Mouse (Mus musculus) heart, embryonic 14.5 days (tissue): ENCODE results near the gene Slc9b1. TPM values are rescaled to one million over a fixed set of nuclear protein-coding genes. Genes with fewer than 3 reads are reported as not detected.

Experiments
- ATAC-seq: fragments of 200-750 bp; cut with Nextera tagmentation; 2 replicates; pipeline ENCODE4 v1.8.0; 2017; ENCODE audit warnings: low read depth, moderate TSS enrichment; ENCODE audit not compliant: insufficient number of reproducible peaks, insufficient read depth, low FRiP score
- H3K27ac ChIP-seq, 2 experiments: fragments of 200-500 bp in 1 of 2; fragments of 300-500 bp in 1 of 2; sonication (generic) in 1 of 2; replicated peaks in 1 of 2; 2 replicates each; pipeline ENCODE4 v1.5.1; 2012 to 2014; ENCODE audit warnings: low read depth in 2 of 2, low read length in 2 of 2, control low read depth in 1 of 2, mild to moderate bottlenecking in 1 of 2, mixed read lengths in 1 of 2; ENCODE audit not compliant: control insufficient read depth in 1 of 2, insufficient read depth in 1 of 2
- H3K27me3 ChIP-seq: fragments of 300-500 bp; sonication (generic); 2 replicates; pipeline ENCODE4 v1.6.1; 2014; ENCODE audit warnings: mild to moderate bottlenecking, low read length, control low read depth; ENCODE audit not compliant: control insufficient read depth, insufficient read depth
- H3K36me3 ChIP-seq: fragments of 300-500 bp; sonication (generic); 2 replicates; pipeline ENCODE4 v1.6.1; 2014; ENCODE audit warnings: mild to moderate bottlenecking, control low read depth, low read length, mixed read lengths; ENCODE audit not compliant: control insufficient read depth, insufficient read depth
- H3K4me1 ChIP-seq, 2 experiments: fragments of 200-500 bp in 1 of 2; fragments of 300-500 bp in 1 of 2; sonication (generic) in 1 of 2; 2 replicates each; pipeline ENCODE4 v1.6.1; 2012 to 2014; ENCODE audit warnings: low read length in 2 of 2, control low read depth in 1 of 2, mixed read lengths in 1 of 2; ENCODE audit not compliant: control insufficient read depth in 2 of 2, insufficient read depth in 2 of 2
- H3K4me2 ChIP-seq: fragments of 300-500 bp; sonication (generic); 2 replicates; pipeline ENCODE4 v1.6.1; 2014; ENCODE audit warnings: mild to moderate bottlenecking, low read length
- H3K4me3 ChIP-seq, 2 experiments: fragments of 200-500 bp in 1 of 2; fragments of 300-500 bp in 1 of 2; sonication (generic) in 1 of 2; 2 replicates each; pipeline ENCODE4 v1.5.1; 2012 to 2014; ENCODE audit warnings: low read length in 2 of 2, mild to moderate bottlenecking in 2 of 2, control low read depth in 1 of 2, low read depth in 1 of 2, moderate library complexity in 1 of 2; ENCODE audit not compliant: control insufficient read depth in 1 of 2, insufficient read depth in 1 of 2
- H3K9ac ChIP-seq: fragments of 300-500 bp; sonication (generic); 2 replicates; pipeline ENCODE4 v1.6.1; 2014; ENCODE audit warnings: mild to moderate bottlenecking, low read length
- H3K9me3 ChIP-seq: fragments of 300-500 bp; sonication (generic); 2 replicates; pipeline ENCODE4 v1.6.1; 2016; ENCODE audit warnings: low read length, control low read depth; ENCODE audit not compliant: control insufficient read depth
- WGBS: fragments of 180-500 bp; shearing (Covaris S2); extraction: QIAGEN DNeasy Blood & Tissue Kit; methylation state at CpG from one replicate; pipeline ENCODE4 v1.1.7; 2014; 5-methylcytosine and 5-hydroxymethylcytosine counted together
- polyA plus RNA-seq: library from polyadenylated mRNA; unstranded; fragments of >200 nt; fragmentation: Nextera tagmentation; extraction: Ambion mirVana; gene quantifications from 2 replicates; pipeline ENCODE4 v1.2.1, GENCODE M21; 2014

The Slc9b1 gene
- polyA plus RNA-seq, 1 experiment from 2014 or later = not detected

- H3K9ac ChIP-seq = 0 out of 2 replicates have a peak overlapping the region, but pooled peaks have one; percentile 11
- H3K9me3 ChIP-seq = no peaks in the 10 kb centered on the region
- H3K4me3 ChIP-seq = no peak overlapping the region
- ATAC-seq = no peak
- peaks cover 5% of the 10 kb centered on the region for H3K36me3 ChIP-seq
- peaks cover 0 to 11% of the 10 kb centered on the region in 2 experiments; a peak in 2 of 4 replicates for H3K4me1 ChIP-seq
- H3K4me2 ChIP-seq = no peak overlapping the region
- no peaks in the 10 kb centered on the region for H3K27me3 ChIP-seq
- no peak overlapping the region for H3K27ac ChIP-seq
Observed at GRCm38 (mm10) chr3:135421310-135421594, 73.4 kb downstream of the Slc9b1 start.

DNA sequence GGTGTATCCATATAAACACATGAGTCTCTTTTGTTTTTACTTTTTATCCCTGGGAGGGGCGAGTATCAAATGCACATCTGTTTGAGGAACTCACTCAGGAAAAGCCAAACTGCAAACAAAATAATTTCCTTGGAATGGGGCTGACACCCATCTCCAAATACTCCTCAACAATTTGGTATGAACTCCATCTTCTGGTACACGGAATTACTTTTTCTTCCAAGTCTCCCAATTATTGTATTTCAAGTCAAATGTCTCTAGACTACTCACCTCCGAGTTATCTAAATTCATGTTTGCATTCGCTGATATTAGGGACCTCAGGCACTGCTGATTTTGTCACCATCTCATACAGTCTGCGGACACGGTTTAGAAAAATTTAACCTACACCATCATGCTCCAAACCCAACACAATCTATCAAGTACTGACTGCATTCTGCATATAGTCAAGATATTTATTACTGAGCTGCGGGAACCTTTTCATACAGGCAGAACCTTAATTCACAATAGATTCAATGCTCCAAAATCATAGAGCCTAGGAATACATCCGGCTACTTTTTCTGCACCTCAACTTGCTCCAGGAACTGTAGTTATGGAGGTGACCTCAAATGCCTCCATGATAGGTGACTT is 74.5 kb downstream of the Slc9b1 start:
- no peak for ATAC-seq
- Histone ChIP-seq H3K4me1 (peaks cover 0 to 11% of the 10 kb centered on the region in 2 experiments; a peak in 2 of 4 replicates), H3K27ac (peak overlapping the region; percentile 92 to 95), H3K9ac (peak overlapping the region; percentile 76), H3K27me3 (no peaks in the 10 kb centered on the region), H3K4me3 (peak overlapping the region; percentile 64 to 67), H3K9me3 (no peaks in the 10 kb centered on the region), H3K36me3 (no peaks in the 10 kb centered on the region), H3K4me2 (peak overlapping the region; percentile 72)
- WGBS = 21% methylated on average over 8 of the region's 8 CpGs

DNA sequence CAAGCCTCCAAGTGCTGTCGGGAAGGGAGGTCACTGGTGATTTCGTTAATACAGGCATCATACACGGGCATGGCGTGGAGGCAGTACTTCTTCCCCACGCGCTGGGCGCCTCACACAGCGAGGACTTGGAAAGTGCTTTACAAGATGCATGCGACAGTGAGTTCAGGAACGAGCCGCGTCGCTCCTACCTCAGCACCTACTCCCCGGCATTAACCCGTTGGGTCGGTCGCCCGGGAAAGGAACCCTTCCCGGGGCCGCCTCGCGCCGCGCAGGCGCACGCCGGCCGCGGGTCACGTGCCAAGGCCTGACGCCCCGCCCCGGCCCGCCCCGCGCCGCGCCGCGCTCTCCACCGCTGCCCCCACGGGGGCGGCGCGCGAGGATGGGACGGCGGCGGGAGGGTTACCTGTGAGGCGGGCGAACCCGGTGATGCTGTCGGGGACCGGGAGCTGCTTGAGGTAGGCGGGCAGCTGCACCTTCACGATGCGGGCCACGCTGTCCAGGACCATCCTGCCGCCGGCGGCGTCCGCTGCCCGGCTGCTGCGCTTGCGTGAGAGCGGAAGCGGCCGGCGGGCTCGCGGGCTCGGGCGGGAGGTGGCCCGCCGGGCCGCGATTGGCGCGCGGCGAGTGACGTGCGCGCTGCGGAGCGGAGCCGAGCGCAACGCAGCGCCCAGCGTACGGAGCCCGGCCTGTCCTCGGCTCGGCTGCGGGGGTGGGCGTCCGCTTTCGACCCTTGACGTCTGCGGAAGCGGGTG is 75.2 kb downstream of the Slc9b1 start:
- H3K4me1 ChIP-seq = peaks cover 0 to 11% of the 10 kb centered on the region in 2 experiments; a peak in 2 of 4 replicates
- H3K4me2 ChIP-seq = peak overlapping the region; percentile 72
- peak overlapping the region; percentile 76 for H3K9ac ChIP-seq
- no peaks in the 10 kb centered on the region for H3K36me3 ChIP-seq
- peak overlapping the region; percentile 92 to 95 for H3K27ac ChIP-seq
- peak; percentile 98 for ATAC-seq
- WGBS = under 1% methylated on average over 84 of the region's 103 CpGs
- H3K27me3 ChIP-seq = no peaks in the 10 kb centered on the region
- H3K9me3 ChIP-seq = no peaks in the 10 kb centered on the region
- peak overlapping the region; percentile 64 to 67 for H3K4me3 ChIP-seq

DNA sequence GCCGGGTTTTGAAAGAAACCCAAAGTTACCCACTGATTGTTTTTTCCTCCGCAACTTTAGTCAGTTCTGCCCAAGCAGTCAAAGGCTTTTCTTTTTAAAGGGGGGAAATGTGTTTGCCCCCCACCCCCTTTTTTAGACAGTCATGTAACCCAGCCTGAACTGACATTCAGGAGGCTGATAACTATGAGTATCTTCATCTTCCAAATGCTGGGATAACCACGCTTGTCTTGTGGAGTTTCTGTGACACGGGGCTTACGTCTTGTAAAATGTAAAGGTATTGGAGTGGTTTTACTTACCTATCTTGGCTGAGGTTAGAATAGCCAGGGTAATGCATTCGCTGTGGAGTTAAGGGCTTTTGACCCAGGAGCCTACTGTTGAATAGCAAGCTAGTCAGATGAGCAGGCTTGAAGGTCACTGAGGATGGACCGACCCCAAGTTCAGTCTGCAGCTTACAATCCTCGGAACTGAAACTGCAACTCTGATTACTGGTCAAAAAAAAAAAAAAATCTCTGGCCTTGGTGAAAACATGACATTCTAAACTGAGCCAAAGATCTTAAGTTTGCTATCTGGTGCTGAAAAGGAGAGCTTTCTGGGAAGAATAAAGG is 75.9 kb downstream of the Slc9b1 start, which contains the start of gene Cisd2:
Cisd2 (minus strand) TSS at position 318 of the 605 bp plus-strand sequence.
- Histone ChIP-seq H3K4me3 (peak within 1 kb of the TSS; percentile 64 to 67), H3K27me3 (no peaks in the 10 kb centered on the region), H3K4me1 (peaks cover 0 to 11% of the 10 kb centered on the region in 2 experiments; a peak in 2 of 4 replicates), H3K27ac (peak within 1 kb of the TSS; percentile 92 to 95), H3K9ac (peak within 1 kb of the TSS; percentile 76), H3K9me3 (no peaks in the 10 kb centered on the region), H3K36me3 (no peaks in the 10 kb centered on the region), H3K4me2 (peak within 1 kb of the TSS; percentile 72)
- under 1% methylated on average over 8 of the region's 8 CpGs for WGBS
- ATAC-seq = no peak

DNA sequence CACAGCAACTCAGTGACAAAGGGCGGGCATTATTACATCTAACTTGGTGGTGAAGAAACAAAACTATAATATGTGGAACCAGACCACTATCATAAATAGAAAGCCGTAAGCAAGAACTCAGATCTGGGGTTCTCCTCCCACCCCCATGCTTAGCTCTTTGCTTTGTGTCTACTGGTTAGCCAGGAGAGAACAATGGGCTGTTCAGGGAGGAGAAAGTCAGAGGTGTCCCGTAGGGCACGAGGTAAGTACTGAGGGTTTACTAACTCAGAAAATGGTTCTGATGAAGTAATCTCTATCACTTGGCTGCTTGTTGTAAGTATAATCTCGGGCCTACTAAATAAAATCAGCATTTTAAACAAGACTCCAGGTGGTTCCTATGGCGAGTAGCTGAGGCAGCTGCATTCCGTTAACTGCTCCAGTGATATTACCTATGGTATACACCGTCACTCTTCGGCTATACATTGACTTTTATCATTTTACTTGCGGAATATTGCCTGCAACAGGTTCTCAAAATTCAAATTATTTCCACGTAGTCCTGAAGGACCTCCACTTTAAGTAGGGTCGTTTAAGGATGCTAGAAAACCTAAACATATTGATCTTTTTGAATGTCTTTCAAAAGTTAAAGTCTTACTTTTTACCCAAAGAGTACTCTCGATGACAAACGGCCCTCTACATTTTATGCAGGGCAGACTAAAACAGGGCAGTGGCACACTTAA is 89.2 kb downstream of the Slc9b1 start:
- H3K4me1 ChIP-seq = peaks cover 0 to 13% of the 10 kb centered on the region in 2 experiments; a peak in 2 of 4 replicates
- no peaks in the 10 kb centered on the region for H3K9me3 ChIP-seq
- ATAC-seq = no peak
- H3K4me3 ChIP-seq = peak overlapping the region; percentile 62 to 84; a peak in 3 of 4 replicates
- H3K9ac ChIP-seq = peak overlapping the region; percentile 78
- no peaks in the 10 kb centered on the region for H3K27me3 ChIP-seq
- 51% methylated on average over 14 of the region's 14 CpGs for WGBS
- H3K27ac ChIP-seq = peak overlapping the region; percentile 67 to 100
- H3K4me2 ChIP-seq = peak overlapping the region; percentile 68
- H3K36me3 ChIP-seq = peaks cover 17% of the 10 kb centered on the region

- Histone ChIP-seq H3K4me1 (peaks cover 0 to 18% of the 10 kb centered on the region in 2 experiments; a peak in 2 of 4 replicates), H3K27me3 (no peaks in the 10 kb centered on the region), H3K4me3 (peak within 1 kb of the TSS; percentile 84 to 94), H3K9ac (peak within 1 kb of the TSS; percentile 99), H3K27ac (peak within 1 kb of the TSS; percentile 98 to 100), H3K36me3 (peaks cover 23% of the 10 kb centered on the region), H3K9me3 (no peaks in the 10 kb centered on the region), H3K4me2 (peak within 1 kb of the TSS; percentile 79)
- peak; percentile 94 for ATAC-seq
- WGBS = under 1% methylated on average over 52 of the region's 56 CpGs
Observed at GRCm38 (mm10) chr3:135437758-135438495, 90.1 kb downstream of the Slc9b1 start, which contains the start of gene Ube2d3. TSS of gene Ube2d3 (plus strand) at chr3:135438149.
